Mouse (Mus musculus) limb, embryonic 11.5 days (tissue): ENCODE measurements at regions not wholly inside any gene's neighbourhood (a gene's known extent, or its start where the extent isn't known, plus 50 kb on each side); places are given as distances from the start of the nearest gene placed in this dataset.

Source experiments
- ATAC-seq: fragments of 200-750 bp; cut with Nextera tagmentation; 2 replicates; pipeline ENCODE4 v1.8.0; 2017; ENCODE audit warnings: low read depth; ENCODE audit not compliant: insufficient number of reproducible peaks, low FRiP score, low TSS enrichment
- DNase-seq: peaks from one replicate; pipeline ENCODE4 v3.0.0-alpha.2; 2015; ENCODE audit warnings: low spot score
- H3K27ac ChIP-seq: fragments of 300-500 bp; sonication (generic); replicated peaks from 2 replicates; pipeline ENCODE4 v1.5.1; 2014; ENCODE audit warnings: low read depth, mild to moderate bottlenecking, low read length
- H3K27me3 ChIP-seq: fragments of 300-500 bp; sonication (generic); 2 replicates; pipeline ENCODE4 v1.6.1; 2014; ENCODE audit warnings: mild to moderate bottlenecking, low read length, mixed read lengths; ENCODE audit not compliant: control insufficient read depth, insufficient read depth
- H3K36me3 ChIP-seq: fragments of 300-500 bp; sonication (generic); 2 replicates; pipeline ENCODE4 v1.6.1; 2014; ENCODE audit warnings: mild to moderate bottlenecking, low read length, moderate library complexity, mixed read lengths; ENCODE audit not compliant: control insufficient read depth, insufficient read depth
- H3K4me1 ChIP-seq: fragments of 300-500 bp; sonication (generic); 2 replicates; pipeline ENCODE4 v1.6.1; 2014; ENCODE audit warnings: low read length, mixed read lengths; ENCODE audit not compliant: control insufficient read depth, insufficient read depth
- H3K4me2 ChIP-seq: fragments of 300-500 bp; sonication (generic); 2 replicates; pipeline ENCODE4 v1.6.1; 2014; ENCODE audit warnings: low read depth, mild to moderate bottlenecking, moderate library complexity; ENCODE audit not compliant: severe bottlenecking
- H3K4me3 ChIP-seq: fragments of 300-500 bp; sonication (generic); 2 replicates; pipeline ENCODE4 v1.5.1; 2014; ENCODE audit warnings: low read depth, low read length
- H3K9ac ChIP-seq: fragments of 300-500 bp; sonication (generic); 2 replicates; pipeline ENCODE4 v1.6.1; 2014; ENCODE audit warnings: mild to moderate bottlenecking, low read length
- H3K9me3 ChIP-seq: fragments of 300-500 bp; sonication (generic); 2 replicates; pipeline ENCODE4 v1.6.1; 2016; ENCODE audit warnings: low read length; ENCODE audit not compliant: control insufficient read depth
- WGBS: fragments of 180-500 bp; shearing (Covaris S2); extraction: QIAGEN DNeasy Blood & Tissue Kit; methylation state at CpG from one replicate; pipeline ENCODE4 v1.1.7; 2014; 5-methylcytosine and 5-hydroxymethylcytosine counted together

GRCm38 (mm10) chr9:27453476-27453875 is 56.9 kb downstream of the Spata19 start:
- Histone ChIP-seq H3K4me3 (no peak overlapping the region), H3K9me3 (no peaks in the 10 kb centered on the region), H3K4me2 (no peak overlapping the region), H3K27me3 (no peaks in the 10 kb centered on the region), H3K4me1 (no peaks in the 10 kb centered on the region), H3K36me3 (no peaks in the 10 kb centered on the region), H3K9ac (no peak overlapping the region), H3K27ac (no peak overlapping the region)
- ATAC-seq (no peak), DNase-seq (peak; percentile 56)
- 82% methylated on average over 2 of the region's 2 CpGs for WGBS

DNA sequence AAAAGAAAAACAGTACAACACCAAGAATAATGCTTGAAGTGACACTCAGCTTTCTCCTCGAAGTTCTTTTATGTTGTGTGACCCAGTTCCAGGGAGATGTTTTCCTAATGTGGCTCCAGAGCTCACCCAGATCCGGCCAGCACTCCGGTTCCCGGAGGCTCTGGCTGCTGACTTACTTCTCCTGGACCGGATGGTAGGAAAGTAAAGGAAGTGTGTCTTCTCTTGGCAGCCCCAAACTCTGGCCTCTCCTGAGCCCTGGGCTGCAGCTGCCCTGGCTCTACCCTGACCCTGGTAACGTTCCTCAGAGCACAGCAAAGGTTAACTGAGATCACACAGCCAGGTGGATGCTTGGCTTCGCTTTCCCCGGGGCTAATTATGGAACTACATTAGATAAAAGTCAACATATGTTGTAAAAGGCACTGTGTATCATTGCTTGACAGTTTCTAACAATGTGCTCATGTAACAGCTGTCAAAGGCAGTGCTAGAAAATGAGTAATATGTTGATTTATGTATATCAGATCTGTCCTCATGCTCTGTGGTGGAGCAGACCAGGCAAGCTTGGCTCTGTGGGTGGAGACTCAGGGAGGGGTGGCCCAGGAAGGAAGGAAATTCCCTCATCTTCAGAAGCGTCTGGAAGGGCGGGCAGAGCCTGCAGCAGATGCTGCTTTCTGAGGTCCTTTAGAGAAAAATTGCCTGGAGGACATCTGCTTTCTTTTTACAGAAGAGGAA is 57.5 kb downstream of the Spata19 start:
- ATAC-seq (no peak), DNase-seq (no peak)
- no peak overlapping the region for H3K9ac ChIP-seq
- no peak overlapping the region for H3K4me2 ChIP-seq
- H3K4me1 ChIP-seq, result no peaks in the 10 kb centered on the region
- 67% methylated on average over 10 of the region's 10 CpGs for WGBS
- H3K4me3 ChIP-seq, result no peak overlapping the region
- H3K36me3 ChIP-seq, result no peaks in the 10 kb centered on the region
- no peaks in the 10 kb centered on the region for H3K9me3 ChIP-seq
- H3K27me3 ChIP-seq, result no peaks in the 10 kb centered on the region
- H3K27ac ChIP-seq, result no peak overlapping the region

- H3K36me3 ChIP-seq, result no peaks in the 10 kb centered on the region
- H3K9me3 ChIP-seq, result no peaks in the 10 kb centered on the region
- ATAC-seq (no peak), DNase-seq (no peak)
- no peak overlapping the region for H3K4me2 ChIP-seq
- no peak overlapping the region for H3K4me3 ChIP-seq
- no peak overlapping the region for H3K27ac ChIP-seq
- H3K9ac ChIP-seq, result no peak overlapping the region
- H3K4me1 ChIP-seq, result no peaks in the 10 kb centered on the region
- no peaks in the 10 kb centered on the region for H3K27me3 ChIP-seq
- 57% methylated on average over 3 of the region's 3 CpGs for WGBS
Observed at GRCm38 (mm10) chr9:27458335-27459040, 61.9 kb downstream of the Spata19 start.

- no peaks in the 10 kb centered on the region for H3K27me3 ChIP-seq
- no peak overlapping the region for H3K9ac ChIP-seq
- DNase-seq, result peak; percentile 28
- no peaks in the 10 kb centered on the region for H3K4me1 ChIP-seq
- no peaks in the 10 kb centered on the region for H3K36me3 ChIP-seq
- H3K4me2 ChIP-seq, result no peak overlapping the region
- H3K9me3 ChIP-seq, result no peaks in the 10 kb centered on the region
- WGBS, result 15% methylated on average over 8 of the region's 8 CpGs
- no peak for ATAC-seq
- H3K4me3 ChIP-seq, result no peak overlapping the region
- no peak overlapping the region for H3K27ac ChIP-seq
Observed at GRCm38 (mm10) chr9:27461029-27461428, 64.4 kb downstream of the Spata19 start.

GRCm38 (mm10) chr9:27464006-27464405 is 67.4 kb downstream of the Spata19 start:
- H3K4me2 ChIP-seq, result no peak overlapping the region
- H3K4me1 ChIP-seq, result no peaks in the 10 kb centered on the region
- H3K36me3 ChIP-seq, result no peaks in the 10 kb centered on the region
- no peak overlapping the region for H3K9ac ChIP-seq
- ATAC-seq (no peak), DNase-seq (no peak)
- H3K27me3 ChIP-seq, result no peaks in the 10 kb centered on the region
- no peak overlapping the region for H3K4me3 ChIP-seq
- 100% methylated on average over 1 of the region's 1 CpGs for WGBS
- no peak overlapping the region for H3K27ac ChIP-seq
- no peaks in the 10 kb centered on the region for H3K9me3 ChIP-seq

GRCm38 (mm10) chr9:27475468-27475867 is 78.9 kb downstream of the Spata19 start:
- Histone ChIP-seq H3K36me3 (no peaks in the 10 kb centered on the region), H3K4me2 (no peak overlapping the region), H3K9me3 (no peaks in the 10 kb centered on the region), H3K27me3 (no peaks in the 10 kb centered on the region), H3K4me3 (no peak overlapping the region), H3K4me1 (no peaks in the 10 kb centered on the region), H3K9ac (no peak overlapping the region), H3K27ac (no peak overlapping the region)
- ATAC-seq (no peak), DNase-seq (no peak)
- WGBS, result 69% methylated on average over 10 of the region's 10 CpGs

- no peak overlapping the region for H3K4me2 ChIP-seq
- WGBS, result 81% methylated on average over 5 of the region's 5 CpGs
- ATAC-seq (no peak), DNase-seq (no peak)
- H3K4me1 ChIP-seq, result no peaks in the 10 kb centered on the region
- no peak overlapping the region for H3K4me3 ChIP-seq
- no peaks in the 10 kb centered on the region for H3K27me3 ChIP-seq
- no peak overlapping the region for H3K27ac ChIP-seq
- no peaks in the 10 kb centered on the region for H3K36me3 ChIP-seq
- no peak overlapping the region for H3K9ac ChIP-seq
- no peaks in the 10 kb centered on the region for H3K9me3 ChIP-seq
Observed at GRCm38 (mm10) chr9:27476636-27477035, 80.0 kb downstream of the Spata19 start.

DNA sequence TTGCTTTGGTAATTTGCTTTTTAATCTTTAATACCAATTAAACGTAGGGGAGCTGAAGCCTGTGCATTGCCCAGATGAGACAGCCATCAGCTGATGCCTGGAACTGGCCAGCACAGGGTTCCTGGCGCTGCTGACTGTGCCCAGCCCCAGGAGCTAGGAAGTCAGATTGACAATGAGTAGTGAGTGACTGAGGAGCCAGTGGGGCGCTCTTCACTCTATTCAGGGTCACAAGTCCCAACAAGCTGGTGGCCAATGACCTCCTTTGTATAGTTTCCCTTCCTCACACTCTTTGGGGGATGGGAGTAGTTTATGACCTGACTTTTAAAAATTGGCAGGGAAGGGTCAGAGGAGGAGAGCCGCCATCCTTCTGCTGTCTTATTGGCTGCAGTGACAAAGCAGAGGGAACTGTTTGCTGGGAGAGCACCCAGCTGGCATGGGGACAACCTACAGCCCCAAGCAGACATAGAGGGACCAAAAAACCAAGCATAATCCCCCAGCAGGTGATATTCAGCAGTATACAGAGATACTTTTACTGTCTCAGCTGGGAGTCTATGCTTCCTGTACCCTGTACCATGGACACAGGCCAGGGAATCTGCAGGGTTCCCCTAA is 80.6 kb downstream of the Spata19 start:
- Histone ChIP-seq H3K27me3 (no peaks in the 10 kb centered on the region), H3K27ac (no peak overlapping the region), H3K4me2 (no peak overlapping the region), H3K4me1 (no peaks in the 10 kb centered on the region), H3K9ac (no peak overlapping the region), H3K4me3 (no peak overlapping the region), H3K9me3 (no peaks in the 10 kb centered on the region), H3K36me3 (no peaks in the 10 kb centered on the region)
- 72% methylated on average over 4 of the region's 4 CpGs for WGBS
- ATAC-seq (no peak), DNase-seq (no peak)
